Mouse (Mus musculus): ENCODE results near the gene B230217C12Rik.
A peak's percentile ranks its signal among the peaks of the same experiment; 100 is the strongest.

B230217C12Rik gene

GRCm38 (mm10) chr11:97840539-97840954 lies at the start of gene B230217C12Rik:
Gene B230217C12Rik, plus strand, starts transcription at chr11:97840780.
- DNase-seq: no peak

DNA sequence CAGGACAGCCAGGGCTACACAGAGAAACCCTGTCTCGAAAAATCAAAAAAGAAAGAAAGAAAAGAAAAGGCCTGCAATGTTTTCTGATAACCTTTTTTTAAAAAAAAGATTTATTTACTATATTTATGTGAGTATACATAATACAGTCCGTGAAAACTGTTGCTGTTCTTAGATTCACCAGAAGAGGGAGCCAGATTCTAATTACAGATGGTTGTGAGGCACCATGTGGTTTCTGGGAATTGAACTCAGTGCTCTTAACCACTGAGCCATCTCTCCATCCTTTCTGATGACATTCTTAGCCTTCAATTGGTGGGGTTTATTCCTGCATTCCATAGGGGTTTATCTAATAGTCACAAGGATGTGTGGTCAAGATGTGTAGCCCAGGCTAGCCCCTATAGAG lies 47.4 kb upstream of the B230217C12Rik start:
- DNase-seq: peak; percentile 74

DNA sequence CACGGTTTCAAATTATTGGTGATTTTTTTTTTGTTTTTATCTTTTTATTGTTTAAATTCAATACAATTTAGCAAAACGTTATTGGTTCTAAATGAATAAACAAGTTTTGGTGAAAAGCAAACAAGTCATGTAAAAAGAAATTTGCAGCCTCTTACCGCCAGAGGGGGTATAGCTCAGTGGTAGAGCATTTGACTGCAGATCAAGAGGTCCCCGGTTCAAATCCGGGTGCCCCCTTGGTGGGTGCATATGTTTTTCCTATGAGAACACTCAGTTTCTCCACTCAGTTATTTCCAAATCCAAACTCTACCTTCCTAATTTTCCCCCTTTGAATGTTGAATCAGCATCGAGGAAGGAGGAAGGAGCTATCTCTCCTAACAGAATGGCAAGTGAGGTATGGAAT lies 43.7 kb upstream of the B230217C12Rik start:
- DNase-seq: peak; percentile 83

DNA sequence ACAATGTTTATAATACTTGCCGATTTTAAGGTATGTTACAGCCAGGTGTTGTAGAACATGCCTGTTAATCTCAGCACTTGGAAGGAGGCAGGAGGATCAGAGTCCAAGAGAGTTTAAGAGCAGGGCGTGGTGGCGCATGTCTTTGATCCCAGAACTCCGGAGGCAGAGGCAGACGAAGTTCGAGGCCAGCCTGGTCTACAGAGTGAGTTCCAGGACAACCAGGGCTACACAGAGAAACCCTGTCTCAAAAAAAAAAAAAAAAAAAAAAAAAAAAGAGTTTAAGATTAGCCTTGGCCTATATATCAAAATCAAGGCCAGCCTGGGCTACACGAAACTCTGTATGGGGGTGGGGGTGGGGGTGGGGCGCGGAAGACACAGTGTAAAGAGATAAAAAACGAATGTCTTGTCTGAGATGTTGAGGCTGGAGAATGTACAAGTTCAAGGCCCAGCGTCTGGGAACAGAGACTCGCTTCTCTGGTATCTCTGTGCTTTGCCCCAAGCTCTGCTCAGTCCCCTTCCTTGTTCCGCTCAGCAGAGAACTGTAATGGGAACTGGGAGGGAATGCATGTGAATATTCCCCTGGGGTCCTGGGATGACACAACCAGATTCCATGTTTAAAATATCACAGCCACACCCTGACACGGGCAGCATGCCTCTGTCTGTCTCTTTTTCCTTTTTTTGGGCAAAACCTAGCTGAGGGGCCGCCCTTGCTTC lies 43.1 kb upstream of the B230217C12Rik start:
- DNase-seq: no peak

GRCm38 (mm10) chr11:97798083-97798435 lies 42.5 kb upstream of the B230217C12Rik start:
- no peak for DNase-seq

GRCm38 (mm10) chr11:97798782-97799145 lies 41.8 kb upstream of the B230217C12Rik start, which contains the start of gene Lasp1:
Gene Lasp1, plus strand, starts transcription at chr11:97799000.
- DNase-seq: peak; percentile 93

DNA sequence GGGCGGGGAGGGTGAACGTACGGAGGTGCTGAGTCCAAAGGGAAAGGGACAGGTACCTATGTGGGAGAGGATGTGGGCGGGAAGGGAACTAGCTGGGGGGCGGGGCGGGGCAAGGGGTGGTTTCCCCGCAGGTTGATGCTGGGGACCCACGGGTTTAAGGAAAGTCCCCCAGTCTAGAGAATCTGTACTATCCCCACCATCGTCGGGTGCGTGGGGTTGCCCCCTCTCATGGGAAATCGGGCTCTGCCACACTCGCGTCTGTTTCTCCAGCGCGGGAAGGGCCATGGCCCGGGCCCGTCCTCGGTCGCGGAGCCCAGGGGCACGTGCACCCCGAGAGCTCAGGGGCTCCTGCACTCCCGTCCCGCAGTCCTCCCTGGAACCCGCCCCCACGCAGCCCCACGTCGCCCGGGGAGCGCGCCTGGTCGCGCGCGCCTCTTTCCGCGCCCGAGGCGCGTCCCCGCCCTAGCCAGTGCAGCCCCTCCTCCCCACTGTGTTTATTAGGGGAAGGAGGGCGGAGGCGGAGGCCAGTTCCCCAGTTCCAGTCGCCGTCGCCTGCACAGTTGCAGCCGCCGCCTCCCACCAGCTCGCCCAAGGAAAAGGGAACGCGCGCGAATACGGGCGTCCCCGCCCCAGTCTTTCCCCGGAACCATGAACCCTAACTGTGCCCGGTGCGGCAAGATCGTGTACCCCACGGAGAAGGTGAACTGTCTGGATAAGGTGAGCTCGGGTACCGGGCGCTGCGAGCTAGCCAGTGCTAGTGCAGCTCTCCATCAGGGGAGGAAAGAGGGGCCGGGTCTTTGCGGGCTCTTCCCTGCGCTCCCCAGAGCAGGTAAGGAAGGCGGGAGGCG lies 41.2 kb upstream of the B230217C12Rik start:
- DNase-seq: peak; percentile 88

GRCm38 (mm10) chr11:97799994-97800690 lies 40.4 kb upstream of the B230217C12Rik start:
- DNase-seq: peak; percentile 88

- DNase-seq: peak; percentile 47
Observed at GRCm38 (mm10) chr11:97800691-97801408, 39.7 kb upstream of the B230217C12Rik start.

DNA sequence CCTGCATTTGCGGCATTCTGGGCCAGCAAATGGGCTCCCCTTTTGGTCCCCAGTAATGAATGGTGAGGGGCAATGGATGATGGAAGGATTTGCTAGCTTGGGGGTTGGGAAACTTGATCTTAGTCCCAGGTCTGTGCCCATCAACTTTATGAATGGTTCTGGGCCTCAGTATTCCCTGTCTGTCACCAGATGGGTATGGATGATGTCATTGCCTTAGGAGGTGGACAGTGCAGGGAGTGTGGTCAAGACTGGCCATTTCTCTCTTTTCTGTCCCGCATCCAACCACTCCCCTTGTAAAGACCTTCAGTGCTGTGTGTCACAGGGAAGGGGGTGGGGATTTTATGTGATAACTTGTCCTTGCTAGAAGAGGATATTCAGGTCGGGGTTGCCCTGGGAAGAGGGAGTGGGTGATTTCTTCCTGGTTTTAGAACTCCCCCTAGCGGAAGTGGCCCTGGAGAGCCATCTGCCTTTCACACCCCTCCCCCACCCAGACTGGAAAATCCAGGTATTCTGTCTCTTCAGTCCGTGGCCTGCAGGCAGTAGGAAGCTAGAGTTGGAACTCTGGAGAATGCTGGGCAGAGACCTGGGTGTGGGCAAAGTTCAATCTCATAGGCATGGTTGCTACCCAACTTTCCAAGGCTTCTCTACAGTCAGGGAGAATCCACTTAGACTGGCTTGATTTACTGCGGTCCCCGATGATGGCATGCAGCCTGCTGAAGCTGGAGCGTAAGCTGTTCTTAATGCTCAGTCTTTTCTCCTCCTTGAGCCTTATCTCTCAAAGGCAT lies 39.0 kb upstream of the B230217C12Rik start:
- DNase-seq: peak; percentile 31

DNA sequence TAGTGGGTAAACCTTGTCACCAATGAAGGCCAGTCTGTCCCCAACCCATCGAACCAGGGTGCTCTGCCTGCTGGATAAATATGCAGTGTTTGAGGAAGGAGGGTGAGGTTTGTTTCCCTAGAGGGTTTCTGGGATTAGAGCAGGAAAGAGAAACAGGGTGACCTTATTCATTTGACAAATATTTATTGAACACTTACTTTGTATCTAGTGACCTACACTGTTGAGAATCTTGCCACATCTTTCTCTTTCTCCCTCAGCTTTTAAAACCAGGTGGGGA lies 38.4 kb upstream of the B230217C12Rik start:
- no peak for DNase-seq

GRCm38 (mm10) chr11:97802495-97802894 lies 38.1 kb upstream of the B230217C12Rik start:
- DNase-seq: no peak

- no peak for DNase-seq
Observed at GRCm38 (mm10) chr11:97803847-97804246, 36.7 kb upstream of the B230217C12Rik start.

GRCm38 (mm10) chr11:97804841-97805661 lies 35.5 kb upstream of the B230217C12Rik start:
- DNase-seq: no peak

DNA sequence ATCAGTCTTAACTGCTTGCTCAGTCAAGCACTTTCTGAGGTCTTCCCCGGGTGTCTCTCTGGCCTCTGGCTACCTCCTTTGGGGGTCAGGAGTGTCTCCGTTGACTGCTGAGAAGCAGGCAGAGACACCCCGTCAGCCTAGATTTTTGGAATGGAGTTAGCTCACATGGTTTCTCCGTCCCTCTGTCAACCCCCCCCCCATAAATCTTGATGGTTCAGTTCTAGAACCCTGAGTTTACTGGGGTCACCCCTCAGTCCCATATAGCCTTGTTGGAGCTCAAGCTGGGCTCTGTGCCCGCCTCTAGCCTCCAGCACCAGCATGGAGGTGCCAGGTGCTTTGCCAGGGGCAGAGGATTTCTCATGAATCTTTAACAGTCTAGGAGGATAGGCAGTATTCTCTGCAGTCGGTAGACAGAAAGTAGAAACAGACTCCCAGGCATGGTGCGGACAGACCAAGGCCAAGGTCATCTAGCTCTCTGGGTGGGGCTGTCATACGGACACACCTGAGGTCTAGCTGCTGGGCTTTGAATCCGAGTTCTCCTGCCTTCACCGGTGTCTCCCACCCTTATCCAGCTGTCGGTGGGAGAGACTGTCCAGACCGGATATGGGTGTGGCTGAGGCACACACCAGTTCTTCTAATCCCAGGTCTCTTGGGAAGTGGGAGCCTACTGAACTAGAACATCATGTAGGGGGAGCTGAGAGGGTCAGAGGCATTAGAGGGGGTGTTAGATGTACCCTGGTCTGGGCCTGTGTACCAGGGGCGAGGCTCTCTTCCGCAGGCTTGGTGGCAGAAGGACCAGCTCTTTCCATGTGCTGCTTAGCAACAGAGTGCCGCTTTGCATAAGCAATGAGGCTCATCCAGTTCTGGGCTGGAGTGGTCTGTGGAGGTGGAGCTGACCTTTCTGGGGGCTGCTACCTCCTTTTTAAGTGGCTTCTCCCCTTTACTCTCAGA lies 34.6 kb upstream of the B230217C12Rik start:
- no peak for DNase-seq

- DNase-seq: no peak
Observed at GRCm38 (mm10) chr11:97806613-97806964, 34.0 kb upstream of the B230217C12Rik start.

- no peak for DNase-seq
Observed at GRCm38 (mm10) chr11:97807626-97808025, 33.0 kb upstream of the B230217C12Rik start.

- DNase-seq: peak; percentile 74
Observed at GRCm38 (mm10) chr11:97808093-97808492, 32.5 kb upstream of the B230217C12Rik start.

DNA sequence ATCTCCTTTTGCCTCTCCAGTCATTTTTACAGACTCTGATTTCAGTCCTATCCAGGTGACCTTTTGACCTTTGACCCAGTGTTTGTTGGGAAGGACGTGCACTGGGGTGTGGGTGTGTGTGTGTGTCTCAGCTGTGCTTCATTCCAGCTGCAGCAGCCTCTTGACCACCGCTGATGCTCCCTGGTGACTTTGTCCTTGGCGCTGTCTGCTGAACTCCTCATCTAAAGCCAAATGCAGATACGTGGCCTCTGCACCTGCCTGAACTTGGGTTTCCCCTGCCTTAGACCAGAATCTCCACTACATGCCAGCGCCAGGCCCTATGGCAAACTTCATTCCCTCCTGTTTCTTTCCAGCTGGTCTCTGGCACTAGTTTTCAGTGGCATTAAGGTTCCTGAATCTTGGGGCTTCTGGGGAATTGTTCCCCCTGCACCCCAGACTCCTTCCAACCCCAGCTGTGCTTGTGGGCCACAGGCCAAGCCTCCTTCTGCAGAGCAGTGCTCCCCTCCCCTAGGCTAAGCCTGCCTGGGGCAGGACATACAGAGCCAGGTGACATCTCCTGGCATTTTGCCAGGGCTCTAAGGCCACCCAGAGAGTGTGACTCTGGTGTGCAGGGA lies 31.9 kb upstream of the B230217C12Rik start:
- DNase-seq: peak; percentile 29
